Mouse (Mus musculus) MN1 (cell line): ENCODE results near the gene Lpar2.

Experiments
- DNase-seq: peaks from one replicate; pipeline ENCODE4 v3.0.0-alpha.2; 2016; ENCODE audit warnings: low spot score

Lpar2 gene

GRCm38 (mm10) chr8:69822386-69823191 lies at the start of gene Lpar2:
Gene Lpar2 (plus strand): TSS chr8:69822429.
- DNase-seq: peak; percentile 89

- DNase-seq: peak; percentile 99
Observed at GRCm38 (mm10) chr8:69774503-69775148, 47.6 kb upstream of the Lpar2 start, which contains the start of gene Gm20422. Gene Gm20422 (minus strand): TSS chr8:69774886.

- no peak for DNase-seq
Observed at GRCm38 (mm10) chr8:69775149-69775534, 47.1 kb upstream of the Lpar2 start.

GRCm38 (mm10) chr8:69777111-69777510 lies 45.1 kb upstream of the Lpar2 start:
- no peak for DNase-seq

- no peak for DNase-seq
Observed at GRCm38 (mm10) chr8:69789105-69789504, 33.1 kb upstream of the Lpar2 start.

GRCm38 (mm10) chr8:69789731-69790130 lies 32.5 kb upstream of the Lpar2 start:
- DNase-seq: no peak

GRCm38 (mm10) chr8:69790364-69790763 lies 31.9 kb upstream of the Lpar2 start:
- DNase-seq: no peak

- DNase-seq: peak; percentile 92
Observed at GRCm38 (mm10) chr8:69790773-69791367, 31.4 kb upstream of the Lpar2 start, which contains the start of the genes Atp13a1 and Zfp866. Gene Atp13a1 (plus strand): TSS chr8:69791163. Gene Zfp866 (minus strand): TSS chr8:69791178.

GRCm38 (mm10) chr8:69791415-69792068 lies 30.7 kb upstream of the Lpar2 start:
- peak; percentile 51 for DNase-seq

- no peak for DNase-seq
Observed at GRCm38 (mm10) chr8:69793666-69794065, 28.6 kb upstream of the Lpar2 start.

- no peak for DNase-seq
Observed at GRCm38 (mm10) chr8:69794096-69794495, 28.1 kb upstream of the Lpar2 start.

GRCm38 (mm10) chr8:69794901-69795300 lies 27.3 kb upstream of the Lpar2 start:
- no peak for DNase-seq

GRCm38 (mm10) chr8:69796721-69797345 lies 25.4 kb upstream of the Lpar2 start:
- DNase-seq: no peak

- no peak for DNase-seq
Observed at GRCm38 (mm10) chr8:69797661-69798060, 24.6 kb upstream of the Lpar2 start.

- DNase-seq: no peak
Observed at GRCm38 (mm10) chr8:69799261-69799660, 23.0 kb upstream of the Lpar2 start.

GRCm38 (mm10) chr8:69799946-69800345 lies 22.3 kb upstream of the Lpar2 start:
- no peak for DNase-seq

GRCm38 (mm10) chr8:69801796-69802195 lies 20.4 kb upstream of the Lpar2 start:
- no peak for DNase-seq

GRCm38 (mm10) chr8:69802216-69802615 lies 20.0 kb upstream of the Lpar2 start:
- no peak for DNase-seq

- no peak for DNase-seq
Observed at GRCm38 (mm10) chr8:69803366-69803765, 18.9 kb upstream of the Lpar2 start.

GRCm38 (mm10) chr8:69804537-69804936 lies 17.7 kb upstream of the Lpar2 start:
- no peak for DNase-seq

GRCm38 (mm10) chr8:69805086-69805485 lies 17.1 kb upstream of the Lpar2 start:
- DNase-seq: no peak

GRCm38 (mm10) chr8:69805491-69805890 lies 16.7 kb upstream of the Lpar2 start:
- no peak for DNase-seq
